Mouse (Mus musculus) telencephalon, adult 2 months (tissue): ENCODE results near the gene Wdr41.
A peak's percentile ranks its signal among the peaks of the same experiment; 100 is the strongest.

Experiments
- DNase-seq: peaks from one replicate; pipeline ENCODE4 v3.0.0-alpha.2; 2011; ENCODE audit warnings: low read depth, low spot score

Gene Wdr41

GRCm38 (mm10) chr13:95034715-95035114 is 58.6 kb downstream of the Wdr41 start:
- peak; percentile 94 for DNase-seq

GRCm38 (mm10) chr13:95038200-95038599 is 62.1 kb downstream of the Wdr41 start:
- DNase-seq: no peak

- DNase-seq: peak; percentile 55
Observed at GRCm38 (mm10) chr13:95040140-95040738, 64.1 kb downstream of the Wdr41 start.

GRCm38 (mm10) chr13:95044108-95044507 is 68.0 kb downstream of the Wdr41 start:
- DNase-seq: no peak

- DNase-seq: no peak
Observed at GRCm38 (mm10) chr13:95050398-95050797, 74.3 kb downstream of the Wdr41 start.

GRCm38 (mm10) chr13:95052421-95052820 is 76.3 kb downstream of the Wdr41 start:
- DNase-seq: no peak

- DNase-seq: no peak
Observed at GRCm38 (mm10) chr13:95055742-95056388, 79.7 kb downstream of the Wdr41 start.

- DNase-seq: no peak
Observed at GRCm38 (mm10) chr13:95056501-95057280, 80.5 kb downstream of the Wdr41 start.

GRCm38 (mm10) chr13:95058885-95059284 is 82.7 kb downstream of the Wdr41 start:
- DNase-seq: no peak

GRCm38 (mm10) chr13:95063390-95064017 is 87.4 kb downstream of the Wdr41 start:
- DNase-seq: no peak

GRCm38 (mm10) chr13:95067854-95068253 is 91.7 kb downstream of the Wdr41 start:
- no peak for DNase-seq

GRCm38 (mm10) chr13:95070268-95070667 is 94.1 kb downstream of the Wdr41 start:
- no peak for DNase-seq
